Mouse (Mus musculus): Measurements from ENCODE around the gene Suox.
"Not testable (repeated sequence)": the region's sequence is repeated elsewhere in the genome, so short reads cannot be mapped to it uniquely, and the experiment has no call there.

GRCm38 (mm10) chr10:128623106-128623613 lies 50.7 kb downstream of the Suox start:
- TF ChIP-seq CTCF (IDR thresholded peaks at IDR 0.05; ENCODE audit: control insufficient read depth, insufficient read depth, insufficient read length); MAX (IDR thresholded peaks at IDR 0.05); USF1 (IDR thresholded peaks at IDR 0.05; ENCODE audit: low read depth); FOSL1 (IDR thresholded peaks at IDR 0.05; ENCODE audit: insufficient read depth, low read length, poor library complexity, severe bottlenecking); CEBPB (IDR thresholded peaks at IDR 0.05; ENCODE audit: low read depth): not testable (repeated sequence)

Data from C2C12 (cell line).